Mouse (Mus musculus) kidney, embryonic 14.5 days (tissue): ENCODE measurements around the gene Dock3. TPM values are rescaled to one million over a fixed set of nuclear protein-coding genes. Genes with fewer than 3 reads are reported as not detected.

Experiments
- microRNA-seq: library from miRNA; unstranded; fragments of <30 nt; microRNA quantifications from one replicate; pipeline ENCODE4, GENCODE M21; 2016
- polyA plus RNA-seq: library from polyadenylated mRNA; unstranded; fragments of >200 nt; fragmentation: Nextera tagmentation; extraction: Ambion mirVana; gene quantifications from 2 replicates; pipeline ENCODE4 v1.2.1, GENCODE M21; 2014

Gene Dock3
- polyA plus RNA-seq, 1 experiment from 2014 or later: 0.23 TPM

Small RNAs within 50 kb of the gene (microRNA-seq; reads per million reads assigned to microRNA genes)
- not detected for gene Gm22238

Other genes with a start within 250 kb of the Dock3 start
- gene Mapkapk3, start 58.0 kb upstream of the Dock3 start, polyA plus RNA-seq: 3.8 and 6.5 TPM in 2 replicates
- gene Cish, start 64.1 kb upstream of the Dock3 start, polyA plus RNA-seq: 6.3 and 7.1 TPM in 2 replicates
- gene Hemk1, start 106.4 kb upstream of the Dock3 start, polyA plus RNA-seq: 9.7 and 11.3 TPM in 2 replicates
- gene 6430571L13Rik, start 108.7 kb upstream of the Dock3 start, polyA plus RNA-seq: 0.31 and 0.43 TPM in 2 replicates
- 0.77 and 0.87 TPM in 2 replicates for gene Cacna2d2, start 167.7 kb upstream of the Dock3 start, polyA plus RNA-seq